Mouse (Mus musculus) T-helper 1 cell (primary cell): ENCODE measurements around the gene Hscb.

Experiments
- in situ Hi-C: fragments of 300-600 bp; cut with MboI, MseI; formaldehyde crosslinking; loops from one replicate; pipeline ENCODE4 v1.15.1; 2025; ENCODE audit warnings: high pct_unique_total_duplicates

The Hscb gene

GRCm38 (mm10) chr5:110831036-110831720 lies 8.4 kb downstream of the Hscb start:
- in situ Hi-C loops: no loop called here

GRCm38 (mm10) chr5:110827576-110827975 lies 12.0 kb downstream of the Hscb start:
- in situ Hi-C loops: no loop called here

GRCm38 (mm10) chr5:110826781-110827495 lies 12.6 kb downstream of the Hscb start:
- in situ Hi-C loops: no loop called here

GRCm38 (mm10) chr5:110824421-110824820 lies 15.2 kb downstream of the Hscb start:
- in situ Hi-C loops: no loop called here

GRCm38 (mm10) chr5:110809667-110810325 lies 29.8 kb downstream of the Hscb start, which contains the start of gene Ulk1:
TSS of gene Ulk1 (minus strand) at chr5:110810097.
- in situ Hi-C loops: no loop called here

- in situ Hi-C loops: no loop called here
Measured at GRCm38 (mm10) chr5:110808821-110809666, 30.5 kb downstream of the Hscb start.

- in situ Hi-C loops: no loop called here
Measured at GRCm38 (mm10) chr5:110808061-110808631, 31.4 kb downstream of the Hscb start.

GRCm38 (mm10) chr5:110807453-110807852 lies 32.1 kb downstream of the Hscb start:
- in situ Hi-C loops: no loop called here

GRCm38 (mm10) chr5:110806676-110807075 lies 32.9 kb downstream of the Hscb start:
- in situ Hi-C loops: no loop called here

- in situ Hi-C loops: no loop called here
Measured at GRCm38 (mm10) chr5:110806154-110806553, 33.4 kb downstream of the Hscb start.

GRCm38 (mm10) chr5:110804012-110804743 lies 35.4 kb downstream of the Hscb start:
- in situ Hi-C loops: no loop called here

- in situ Hi-C loops: no loop called here
Measured at GRCm38 (mm10) chr5:110802809-110803208, 36.8 kb downstream of the Hscb start.

GRCm38 (mm10) chr5:110802186-110802585 lies 37.4 kb downstream of the Hscb start:
- in situ Hi-C loops: no loop called here

- in situ Hi-C loops: no loop called here
Measured at GRCm38 (mm10) chr5:110801036-110801624, 38.4 kb downstream of the Hscb start.

- in situ Hi-C loops: no loop called here
Measured at GRCm38 (mm10) chr5:110797696-110798095, 41.9 kb downstream of the Hscb start.

- in situ Hi-C loops: no loop called here
Measured at GRCm38 (mm10) chr5:110794363-110794762, 45.2 kb downstream of the Hscb start.

- in situ Hi-C loops: no loop called here
Measured at GRCm38 (mm10) chr5:110788684-110789083, 50.9 kb downstream of the Hscb start.

- in situ Hi-C loops: no loop called here
Measured at GRCm38 (mm10) chr5:110786081-110786835, 53.3 kb downstream of the Hscb start.

GRCm38 (mm10) chr5:110783150-110783549 lies 56.4 kb downstream of the Hscb start:
- in situ Hi-C loops: loop anchor here (5.0 kb wide), 1 partner anchor 59 kb away; no protein-coding TSS in a partner anchor
